Mouse (Mus musculus): ENCODE data around the gene Dlg5. TPM values are rescaled to one million over a fixed set of nuclear protein-coding genes. Genes with fewer than 3 reads are reported as not detected.

Gene Dlg5
- polyA plus RNA-seq, 1 experiment from 2014 or later = 31.5 TPM

- WGBS = 77% methylated on average over 1 of the region's 1 CpGs
- Histone ChIP-seq H3K4me2 (replicated peaks) (no peak overlapping the region), H3K36me3 (no peaks in the 10 kb centered on the region), H3K9ac (no peak overlapping the region), H3K27me3 (no peaks in the 10 kb centered on the region), H3K27ac (no peak overlapping the region), H3K4me1 (peaks cover 7% of the 10 kb centered on the region; the same call in 1 of the 2 replicates), H3K4me3 (no peak overlapping the region), H3K9me3 (no peaks in the 10 kb centered on the region)
- no peak for ATAC-seq (ENCODE audit: low FRiP score, low read depth)
These were observed 154.9 kb downstream of the Dlg5 start for GRCm38 (mm10) chr14:24090790-24091189.

DNA sequence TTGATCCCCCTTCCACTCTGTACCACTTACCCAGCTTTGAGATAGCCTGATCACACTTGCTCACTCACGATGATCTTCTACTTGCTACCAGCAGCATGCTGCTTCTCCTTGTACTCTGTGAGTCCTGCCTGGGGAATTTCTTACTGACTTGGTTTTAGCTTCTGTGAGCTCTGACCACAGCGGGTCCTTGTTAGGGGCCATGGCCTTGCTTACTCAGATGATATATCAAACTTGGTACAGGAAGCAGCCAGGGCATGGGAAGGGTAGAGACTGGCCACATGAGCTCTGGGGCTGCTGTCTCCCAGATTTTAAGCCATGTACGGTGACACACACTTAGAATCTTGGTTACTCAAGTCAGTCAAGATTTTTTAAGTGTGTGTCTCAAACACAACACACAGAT lies 156.5 kb downstream of the Dlg5 start:
- 85% methylated on average over 3 of the region's 3 CpGs for WGBS
- ATAC-seq (ENCODE audit: low FRiP score, low read depth) = no peak

GRCm38 (mm10) chr14:24087430-24087829 lies 158.3 kb downstream of the Dlg5 start:
- Histone ChIP-seq H3K9ac (no peak overlapping the region), H3K27me3 (no peaks in the 10 kb centered on the region), H3K4me2 (replicated peaks) (no peak overlapping the region), H3K9me3 (no peaks in the 10 kb centered on the region), H3K27ac (no peak overlapping the region), H3K4me3 (no peak overlapping the region), H3K36me3 (no peaks in the 10 kb centered on the region), H3K4me1 (peaks cover under 1% of the 10 kb centered on the region; the same call in 1 of the 2 replicates)
- no peak for ATAC-seq (ENCODE audit: low FRiP score, low read depth)
- WGBS = 90% methylated on average over 3 of the region's 3 CpGs

More for the DNA sequence above, 156.5 kb downstream of the Dlg5 start:
- Histone ChIP-seq H3K27me3 (no peaks in the 10 kb centered on the region), H3K4me2 (replicated peaks) (no peak overlapping the region), H3K9me3 (no peaks in the 10 kb centered on the region), H3K4me3 (no peak overlapping the region), H3K9ac (no peak overlapping the region), H3K4me1 (peaks cover 5% of the 10 kb centered on the region; the same call in 1 of the 2 replicates), H3K27ac (no peak overlapping the region), H3K36me3 (no peaks in the 10 kb centered on the region)

DNA sequence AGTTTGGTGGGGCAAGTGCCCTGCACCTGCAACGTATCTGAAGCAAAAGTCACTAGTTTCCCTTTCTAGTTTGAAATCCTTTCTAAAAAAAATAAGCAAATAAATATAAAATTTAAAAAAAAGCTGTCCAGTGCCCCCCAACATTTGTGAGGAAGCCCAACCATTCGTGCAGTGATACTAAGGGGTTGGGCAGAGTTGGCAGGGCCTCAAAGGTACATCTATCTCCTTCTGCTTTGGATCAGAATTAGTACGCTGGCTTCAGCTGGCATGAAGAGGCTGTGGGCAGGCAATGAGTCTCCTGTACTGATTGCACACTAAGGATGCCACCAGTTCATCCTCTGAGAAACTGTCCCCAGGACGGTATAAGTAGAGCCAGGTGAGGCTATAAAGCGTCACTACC lies 159.2 kb downstream of the Dlg5 start:
- no peak overlapping the region for H3K4me3 ChIP-seq
- no peaks in the 10 kb centered on the region for H3K36me3 ChIP-seq
- no peak for ATAC-seq (ENCODE audit: low FRiP score, low read depth)
- WGBS = 73% methylated on average over 5 of the region's 5 CpGs
- no peaks in the 10 kb centered on the region for H3K9me3 ChIP-seq
- H3K4me1 ChIP-seq = peaks cover 8% of the 10 kb centered on the region; the same call in 1 of the 2 replicates
- no peaks in the 10 kb centered on the region for H3K27me3 ChIP-seq
- H3K9ac ChIP-seq = no peak overlapping the region
- H3K27ac ChIP-seq = no peak overlapping the region
- H3K4me2 ChIP-seq (replicated peaks) = no peak overlapping the region

Small RNAs within 50 kb of the gene (microRNA-seq; reads per million reads assigned to microRNA genes)
- not detected for gene Mir7210

Other genes with a start within 250 kb of the Dlg5 start
- 5.2 and 6.0 TPM in 2 replicates for gene Kcnma1, start 231.4 kb downstream of the Dlg5 start, polyA plus RNA-seq (2015; fragmentation: Nextera tagmentation; extraction: Ambion mirVana)
- gene E330034G19Rik, start 47.3 kb upstream of the Dlg5 start, polyA plus RNA-seq (2015; fragmentation: Nextera tagmentation; extraction: Ambion mirVana) = 0.10 TPM in 1 of 2 replicates, not detected in the other
- gene Polr3a, start 241.1 kb upstream of the Dlg5 start, polyA plus RNA-seq (2015; fragmentation: Nextera tagmentation; extraction: Ambion mirVana) = 20.1 TPM in 2 replicates
- gene Rps24, start 241.2 kb upstream of the Dlg5 start, polyA plus RNA-seq (2015; fragmentation: Nextera tagmentation; extraction: Ambion mirVana) = 927 and 945 TPM in 2 replicates